Mouse (Mus musculus) forebrain, embryonic 11.5 days (tissue): ENCODE data around the gene Trim28. TPM values are rescaled to one million over a fixed set of nuclear protein-coding genes. Genes with fewer than 3 reads are reported as not detected.

Source experiments
- ATAC-seq: fragments of 200-750 bp; cut with Nextera tagmentation; replicated peaks from 2 replicates; pipeline ENCODE4 v1.8.0; 2017; ENCODE audit warnings: moderate TSS enrichment; ENCODE audit not compliant: low FRiP score
- DNase-seq: peaks from one replicate; pipeline ENCODE4 v3.0.0-alpha.2; 2017; ENCODE audit warnings: low spot score
- H3K27ac ChIP-seq: fragments of 300-500 bp; sonication (generic); 2 replicates; pipeline ENCODE4 v1.5.1; 2014; ENCODE audit warnings: low read depth, low read length
- H3K27me3 ChIP-seq: fragments of 300-500 bp; sonication (generic); 2 replicates; pipeline ENCODE4 v1.6.1; 2014; ENCODE audit warnings: mild to moderate bottlenecking, low read length, mixed read lengths; ENCODE audit not compliant: control insufficient read depth, insufficient read depth
- H3K36me3 ChIP-seq: fragments of 300-500 bp; sonication (generic); 2 replicates; pipeline ENCODE4 v1.6.1; 2014; ENCODE audit warnings: mild to moderate bottlenecking, low read length, moderate library complexity, mixed read lengths; ENCODE audit not compliant: control insufficient read depth, insufficient read depth
- H3K4me1 ChIP-seq: fragments of 300-500 bp; sonication (generic); replicated peaks from 2 replicates; pipeline ENCODE4 v1.6.1; 2014; ENCODE audit warnings: low read length, mixed read lengths; ENCODE audit not compliant: control insufficient read depth, insufficient read depth
- H3K4me2 ChIP-seq: fragments of 300-500 bp; sonication (generic); 2 replicates; pipeline ENCODE4 v1.6.1; 2014; ENCODE audit warnings: low read depth, mild to moderate bottlenecking, low read length, moderate library complexity, mixed read lengths; ENCODE audit not compliant: severe bottlenecking
- H3K4me3 ChIP-seq: fragments of 300-500 bp; sonication (generic); 2 replicates; pipeline ENCODE4 v1.5.1; 2014; ENCODE audit warnings: low read depth, low read length
- H3K9ac ChIP-seq: fragments of 300-500 bp; sonication (generic); 2 replicates; pipeline ENCODE4 v1.6.1; 2014; ENCODE audit warnings: low read length
- H3K9me3 ChIP-seq: fragments of 300-500 bp; sonication (generic); 2 replicates; pipeline ENCODE4 v1.6.1; 2016; ENCODE audit warnings: low read length, mixed read lengths; ENCODE audit not compliant: control insufficient read depth
- WGBS: fragments of 180-500 bp; shearing (Covaris S2); extraction: QIAGEN DNeasy Blood & Tissue Kit; methylation state at CpG from one replicate; pipeline ENCODE4 v1.1.7; 2014; 5-methylcytosine and 5-hydroxymethylcytosine counted together
- polyA plus RNA-seq: library from polyadenylated mRNA; unstranded; fragments of >200 nt; fragmentation: Nextera tagmentation; extraction: Ambion mirVana; gene quantifications from 2 replicates; pipeline ENCODE4 v1.2.1, GENCODE M21; 2014

Trim28 gene
- polyA plus RNA-seq, 1 experiment from 2014 or later: 507 TPM

DNA sequence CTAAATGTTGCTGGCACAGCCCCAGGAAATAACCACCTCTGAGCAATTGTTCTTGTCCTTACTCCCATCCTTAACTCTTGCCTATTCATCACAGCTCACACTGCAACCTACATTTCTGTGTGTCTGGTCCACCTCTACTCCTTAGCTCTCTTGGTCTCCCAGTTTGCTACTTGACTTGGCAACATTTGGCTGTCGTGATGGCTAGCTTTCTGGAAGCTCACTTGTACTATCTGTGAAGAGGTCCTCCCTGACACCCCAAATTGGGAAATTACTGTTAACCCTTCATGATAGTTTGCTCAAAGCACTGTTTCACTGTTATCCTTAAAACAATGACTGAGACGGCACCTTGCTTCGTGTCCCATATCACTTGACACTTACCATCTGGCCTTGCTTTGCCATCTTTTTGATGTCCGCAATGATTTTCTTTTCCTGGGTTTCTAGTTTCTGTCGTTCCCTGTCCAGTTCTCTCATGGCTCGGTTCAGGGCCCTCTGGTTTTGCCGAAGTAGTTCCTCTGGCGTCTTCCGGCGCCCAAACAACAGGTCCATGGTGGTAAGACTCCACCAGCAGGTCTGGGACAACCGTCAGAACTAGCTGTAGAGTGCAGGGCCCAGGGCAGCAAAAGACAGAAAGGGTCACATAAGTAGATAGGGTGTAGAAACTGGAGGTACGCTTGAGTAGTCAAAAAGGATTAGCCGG, 34.7 kb downstream of the Trim28 start:
- 50% methylated on average over 13 of the region's 13 CpGs for WGBS
- Histone ChIP-seq H3K27ac (peak overlapping the region; percentile 85; the same call in 1 of the 2 replicates), H3K9me3 (no peaks in the 10 kb centered on the region), H3K4me3 (peak overlapping the region; percentile 49), H3K9ac (peak overlapping the region; percentile 74), H3K4me1 (peaks cover 14% of the 10 kb centered on the region; the same call in 1 of the 2 replicates), H3K4me2 (peak overlapping the region; percentile 85), H3K36me3 (peaks cover 37% of the 10 kb centered on the region), H3K27me3 (no peaks in the 10 kb centered on the region)
- DNase-seq (no peak), ATAC-seq (no peak)

DNA sequence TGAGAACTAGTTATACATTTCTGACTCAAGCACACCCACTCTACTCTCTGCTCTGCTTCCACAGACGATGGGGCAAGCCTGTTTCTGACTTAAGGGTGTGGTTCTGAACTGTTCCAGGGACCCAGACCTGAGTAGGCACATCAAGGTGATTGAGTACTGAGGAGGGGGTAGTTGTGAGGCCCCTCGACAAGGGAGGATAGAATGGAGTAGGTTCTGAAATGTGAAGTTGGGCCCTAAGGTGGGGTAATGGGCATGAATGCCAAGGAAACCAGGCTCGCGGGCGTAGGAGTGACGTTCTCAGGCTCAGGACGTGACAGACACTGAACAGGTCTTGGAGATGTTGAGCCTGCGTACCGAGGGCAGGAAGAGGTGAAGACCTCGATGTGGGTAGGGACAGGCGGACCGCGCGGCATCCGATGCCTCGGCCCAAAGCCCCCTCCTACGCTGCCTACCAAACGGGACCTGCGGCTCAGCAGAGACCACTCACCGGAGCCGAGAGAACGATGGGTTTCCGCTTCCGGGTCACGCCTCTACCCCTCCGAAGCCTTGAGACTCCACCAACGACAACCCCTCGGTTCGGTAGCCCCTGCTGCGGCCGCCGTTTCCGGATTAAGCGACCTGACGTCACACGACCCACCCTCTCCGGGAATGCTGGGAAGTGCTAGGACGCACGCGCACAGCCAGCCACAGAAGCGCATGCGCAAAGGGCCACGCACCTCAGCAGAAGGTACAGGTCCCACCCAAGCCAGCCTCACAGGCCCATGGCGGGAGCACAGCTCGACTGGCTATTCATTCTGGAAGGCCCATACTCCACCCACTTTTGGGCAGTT, 35.4 kb downstream of the Trim28 start, which contains the start of gene Chmp2a:
Gene Chmp2a, minus strand, starts transcription at position 660 of the 830 bp plus-strand sequence.
- H3K27ac ChIP-seq: peak within 1 kb of the TSS; percentile 85
- under 1% methylated on average over 45 of the region's 45 CpGs for WGBS
- H3K9me3 ChIP-seq: no peaks in the 10 kb centered on the region
- peak; percentile 99 for DNase-seq
- peak within 1 kb of the TSS; percentile 49 for H3K4me3 ChIP-seq
- H3K4me2 ChIP-seq: peak within 1 kb of the TSS; percentile 85
- H3K36me3 ChIP-seq: peaks cover 29% of the 10 kb centered on the region
- H3K27me3 ChIP-seq: no peaks in the 10 kb centered on the region
- peak within 1 kb of the TSS; percentile 74 for H3K9ac ChIP-seq
- ATAC-seq: peak; percentile 84
- peaks cover 18% of the 10 kb centered on the region; the same call in 1 of the 2 replicates for H3K4me1 ChIP-seq

- ATAC-seq: 0 out of 2 replicates have a peak, but pooled peaks have one; percentile 0
- Histone ChIP-seq H3K4me1 (peaks cover 18% of the 10 kb centered on the region; the same call in 1 of the 2 replicates), H3K9ac (peak overlapping the region; percentile 74; the same call in 1 of the 2 replicates), H3K4me2 (peak overlapping the region; percentile 85; the same call in 1 of the 2 replicates), H3K27ac (peak overlapping the region; percentile 85), H3K4me3 (peak overlapping the region; percentile 49), H3K27me3 (no peaks in the 10 kb centered on the region), H3K9me3 (no peaks in the 10 kb centered on the region), H3K36me3 (peaks cover 19% of the 10 kb centered on the region)
- WGBS: 87% methylated on average over 17 of the region's 17 CpGs
- DNase-seq: no peak
These were observed 36.4 kb downstream of the Trim28 start for GRCm38 (mm10) chr7:13035211-13035855.

- Histone ChIP-seq H3K4me2 (peak overlapping the region; percentile 81), H3K9ac (peak overlapping the region; percentile 93), H3K27me3 (0 out of 2 replicates have a peak, but pooled peaks cover 2% of the 10 kb centered on the region), H3K36me3 (peaks cover 7% of the 10 kb centered on the region; the same call in 1 of the 2 replicates), H3K9me3 (no peaks in the 10 kb centered on the region), H3K4me3 (peak overlapping the region; percentile 85), H3K4me1 (peaks cover 18% of the 10 kb centered on the region; the same call in 1 of the 2 replicates), H3K27ac (no peak overlapping the region)
- no peak for DNase-seq
- WGBS: 47% methylated on average over 4 of the region's 4 CpGs
- ATAC-seq: no peak
These were observed 37.9 kb downstream of the Trim28 start for GRCm38 (mm10) chr7:13036806-13037205.

DNA sequence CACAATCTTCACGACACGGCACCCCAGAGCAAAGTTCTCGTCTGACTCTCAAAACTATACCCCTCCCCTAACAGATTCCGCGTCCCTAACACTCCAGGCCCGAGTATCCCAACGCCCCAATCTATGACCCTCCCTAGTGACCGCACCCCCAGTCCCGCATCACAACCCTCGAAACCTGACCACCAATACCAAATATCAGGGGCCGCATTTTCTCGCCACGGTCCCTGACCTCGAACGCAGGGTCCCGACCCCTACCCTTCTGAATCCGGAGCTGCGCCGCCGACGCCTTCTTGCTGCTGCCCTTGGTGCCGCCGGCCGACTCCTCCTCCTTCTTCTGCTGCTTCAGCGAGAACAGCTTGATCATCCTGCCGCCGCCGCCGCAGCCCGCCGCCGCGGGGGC, 38.5 kb downstream of the Trim28 start:
- ATAC-seq (peak; percentile 2; the same call in 1 of the 2 replicates), DNase-seq (no peak)
- Histone ChIP-seq H3K9me3 (no peaks in the 10 kb centered on the region), H3K36me3 (peaks cover 3% of the 10 kb centered on the region; the same call in 1 of the 2 replicates), H3K4me2 (peak overlapping the region; percentile 81), H3K9ac (peak overlapping the region; percentile 93), H3K27me3 (peaks cover 3% of the 10 kb centered on the region; the same call in 1 of the 2 replicates), H3K4me3 (peak overlapping the region; percentile 85), H3K4me1 (peaks cover 18% of the 10 kb centered on the region; the same call in 1 of the 2 replicates), H3K27ac (peak overlapping the region; percentile 99)
- under 1% methylated on average over 32 of the region's 33 CpGs for WGBS

DNA sequence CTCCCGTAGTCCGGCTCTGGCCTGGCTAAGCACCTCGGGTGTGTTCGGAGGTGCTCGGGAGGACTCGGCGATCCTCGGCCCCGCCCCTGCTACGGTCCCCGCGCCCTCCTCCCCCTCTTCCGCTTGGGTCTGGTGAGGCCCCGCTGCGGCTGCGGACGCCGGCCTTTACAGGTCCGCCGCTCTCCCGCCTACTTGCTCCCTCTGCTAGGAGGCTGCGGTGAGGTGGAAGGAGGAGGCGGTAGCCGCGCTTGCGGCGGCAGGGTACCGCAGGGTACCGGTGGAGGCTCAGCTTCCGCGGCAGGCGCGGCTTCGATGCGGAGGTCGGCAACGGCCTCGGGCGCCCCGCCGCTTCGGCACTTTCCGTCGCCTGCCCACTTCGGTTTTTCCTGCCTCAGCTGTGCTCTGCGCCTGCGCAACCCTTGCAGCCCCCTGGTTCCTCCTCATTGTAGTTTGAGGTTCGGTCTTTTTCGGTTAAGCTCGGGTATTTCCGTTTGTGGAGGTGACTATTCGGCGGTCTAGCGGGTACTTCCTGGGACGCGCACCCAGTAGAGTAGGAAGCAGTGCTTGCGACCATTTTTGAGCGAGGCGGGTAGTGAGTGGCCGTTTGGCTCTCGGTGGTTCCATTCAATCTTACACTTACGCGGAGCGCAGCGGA, 39.1 kb downstream of the Trim28 start, which contains the start of gene Ube2m:
Gene Ube2m, minus strand, starts transcription at position 375 of the 655 bp plus-strand sequence.
- Histone ChIP-seq H3K36me3 (peaks cover 3% of the 10 kb centered on the region; the same call in 1 of the 2 replicates), H3K9me3 (no peaks in the 10 kb centered on the region), H3K4me1 (peaks cover 16% of the 10 kb centered on the region; the same call in 1 of the 2 replicates), H3K27ac (peak within 1 kb of the TSS; percentile 99), H3K4me3 (peak within 1 kb of the TSS; percentile 85), H3K27me3 (peaks cover 8% of the 10 kb centered on the region), H3K4me2 (peak within 1 kb of the TSS; percentile 81), H3K9ac (peak within 1 kb of the TSS; percentile 93)
- ATAC-seq: peak; percentile 91
- DNase-seq: peak; percentile 98
- WGBS: under 1% methylated on average over 51 of the region's 65 CpGs

DNA sequence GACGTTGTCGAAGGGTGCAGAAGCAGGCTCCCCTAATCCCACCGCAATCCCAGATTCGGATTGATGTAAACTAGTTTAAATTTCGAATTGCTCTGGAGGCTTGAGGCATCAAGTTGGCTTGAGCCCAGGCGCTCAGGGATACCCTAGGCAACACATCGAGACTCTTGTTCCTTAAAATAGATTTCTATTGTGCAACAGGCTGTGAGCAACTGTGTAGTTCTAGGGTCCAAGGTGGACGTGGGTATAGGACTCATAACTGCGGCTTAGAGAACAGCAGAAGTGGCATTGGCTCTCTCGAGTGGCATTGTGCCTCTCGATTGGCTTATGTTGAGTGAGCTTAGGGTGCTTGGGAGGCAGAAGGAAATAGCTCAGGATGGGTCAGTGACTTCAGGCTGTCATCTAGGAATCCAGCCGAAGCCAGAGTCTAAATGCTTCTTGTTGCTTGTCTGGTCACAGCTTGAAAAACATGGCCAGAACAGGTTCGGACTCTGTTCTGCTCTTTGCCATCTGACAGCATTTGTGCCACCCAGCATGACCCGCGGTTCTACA, 39.8 kb downstream of the Trim28 start:
- Histone ChIP-seq H3K4me3 (peak overlapping the region; percentile 85), H3K9ac (peak overlapping the region; percentile 93), H3K27me3 (peaks cover 15% of the 10 kb centered on the region), H3K36me3 (peaks cover 3% of the 10 kb centered on the region; the same call in 1 of the 2 replicates), H3K9me3 (no peaks in the 10 kb centered on the region), H3K4me1 (peaks cover 15% of the 10 kb centered on the region; the same call in 1 of the 2 replicates), H3K4me2 (peak overlapping the region; percentile 81), H3K27ac (peak overlapping the region; percentile 99)
- DNase-seq (no peak), ATAC-seq (no peak)
- WGBS: 26% methylated on average over 15 of the region's 15 CpGs
